Mouse (Mus musculus) liver, embryonic 14.5 days (tissue): ENCODE data around the gene Stau1. TPM values are rescaled to one million over a fixed set of nuclear protein-coding genes. Genes with fewer than 3 reads are reported as not detected.

Experiments used
- ATAC-seq: fragments of 200-750 bp; cut with Nextera tagmentation; 2 replicates; pipeline ENCODE4 v1.8.0; 2017; ENCODE audit warnings: moderate number of reproducible peaks, mild to moderate bottlenecking, moderate library complexity; ENCODE audit not compliant: insufficient read depth
- DNase-seq, 3 experiments: peaks; one replicate each; pipeline ENCODE4 v3.0.0-alpha.2; 2012 to 2013; ENCODE audit warnings: low read depth in 3 of 3, low spot score in 3 of 3
- H3K27ac ChIP-seq: fragments of 300-500 bp; sonication (generic); 2 replicates; pipeline ENCODE4 v1.5.1; 2014; ENCODE audit warnings: moderate library complexity, mild to moderate bottlenecking, control low read depth, inconsistent platforms
- H3K27me3 ChIP-seq: fragments of 300-500 bp; sonication (generic); 2 replicates; pipeline ENCODE4 v1.6.1; 2014; ENCODE audit warnings: mild to moderate bottlenecking, low read length, moderate library complexity; ENCODE audit not compliant: control insufficient read depth, insufficient read depth
- H3K36me3 ChIP-seq: fragments of 300-500 bp; sonication (generic); replicated peaks from 2 replicates; pipeline ENCODE4 v1.6.1; 2014; ENCODE audit warnings: low read depth; ENCODE audit not compliant: control insufficient read depth, insufficient read depth
- H3K4me1 ChIP-seq, 2 experiments: fragments of 200-500 bp in 1 of 2; fragments of 300-500 bp in 1 of 2; sonication (generic) in 1 of 2; replicated peaks; 2 replicates each; pipeline ENCODE4 v1.6.1; 2012 to 2014; ENCODE audit warnings: antibody characterized with exemption in 1 of 2, inconsistent platforms in 1 of 2, low read length in 1 of 2; ENCODE audit not compliant: control insufficient read depth in 2 of 2, insufficient read depth in 2 of 2
- H3K4me2 ChIP-seq: fragments of 300-500 bp; sonication (generic); 2 replicates; pipeline ENCODE4 v1.6.1; 2014; ENCODE audit warnings: low read depth, mild to moderate bottlenecking, control low read depth, moderate library complexity
- H3K4me3 ChIP-seq, 2 experiments: fragments of 200-500 bp in 1 of 2; fragments of 300-500 bp in 1 of 2; sonication (generic) in 1 of 2; 2 replicates each; pipeline ENCODE4 v1.5.1; 2012 to 2014; ENCODE audit warnings: low read depth in 2 of 2, low read length in 2 of 2, mild to moderate bottlenecking in 2 of 2, control low read depth in 1 of 2, inconsistent platforms in 1 of 2, moderate library complexity in 1 of 2; ENCODE audit not compliant: insufficient read depth in 1 of 2
- H3K9ac ChIP-seq: fragments of 300-500 bp; sonication (generic); replicated peaks from 2 replicates; pipeline ENCODE4 v1.6.1; 2014; ENCODE audit warnings: mild to moderate bottlenecking, control low read depth, moderate library complexity
- H3K9me3 ChIP-seq: fragments of 300-500 bp; sonication (generic); 2 replicates; pipeline ENCODE4 v1.6.1; 2016; ENCODE audit warnings: low read length, mixed read lengths; ENCODE audit not compliant: control insufficient read depth
- CTCF ChIP-seq: IDR thresholded peaks from 2 replicates; pipeline ENCODE4 v1.5.1; 2016; ENCODE audit warnings: antibody characterized with exemption, low read depth, control low read depth
- EP300 ChIP-seq: IDR thresholded peaks from 2 replicates; pipeline ENCODE4 v1.6.1; 2016; ENCODE audit warnings: antibody characterized with exemption, low read depth
- WGBS: fragments of 180-500 bp; shearing (Covaris S2); extraction: QIAGEN DNeasy Blood & Tissue Kit; methylation state at CpG from one replicate; pipeline ENCODE4 v1.1.7; 2014; ENCODE audit not compliant: insufficient replicate concordance; 5-methylcytosine and 5-hydroxymethylcytosine counted together
- polyA plus RNA-seq, 2 experiments: library from polyadenylated mRNA; depleted of rRNA in 1 of 2; stranded (reverse) in 1 of 2; unstranded in 1 of 2; fragments of >200 nt; fragmentation: Nextera tagmentation in 1 of 2; extraction: Ambion mirVana in 1 of 2; gene quantifications; 2 replicates each; pipeline versions ENCODE4 v1.2.1 to v1.2.3; 2012 to 2014

The Stau1 gene
- polyA plus RNA-seq, 2 experiments: 11.4 to 15.6 TPM

- no peaks in the 10 kb centered on the region for H3K36me3 ChIP-seq
- peaks cover 0 to 13% of the 10 kb centered on the region in 2 experiments; a peak in 2 of 4 replicates for H3K4me1 ChIP-seq
- H3K4me3 ChIP-seq: no peak overlapping the region
- no peak for ATAC-seq
- no peak overlapping the region for H3K4me2 ChIP-seq
- no peak for DNase-seq
- no peak overlapping the region for H3K9ac ChIP-seq
- no peaks in the 10 kb centered on the region for H3K27me3 ChIP-seq
- no peaks in the 10 kb centered on the region for H3K9me3 ChIP-seq
- no peak for TF ChIP-seq EP300
- TF ChIP-seq CTCF: no peak
- H3K27ac ChIP-seq: no peak overlapping the region
- 66% methylated on average over 2 of the region's 2 CpGs for WGBS
Measured at GRCm38 (mm10) chr2:167006355-167006754, 10.3 kb upstream of the Stau1 start.

GRCm38 (mm10) chr2:167004099-167004854, 8.2 kb upstream of the Stau1 start:
- ATAC-seq (peak; percentile 25; the same call in 1 of the 2 replicates), DNase-seq (peak; percentile 48 to 64 (median 60))
- Histone ChIP-seq H3K4me3 (no peak overlapping the region), H3K36me3 (no peaks in the 10 kb centered on the region), H3K9ac (no peak overlapping the region; the same call in 1 of the 2 replicates), H3K9me3 (no peaks in the 10 kb centered on the region), H3K4me1 (peaks cover 0 to 5% of the 10 kb centered on the region in 2 experiments; a peak in 2 of 4 replicates), H3K27me3 (no peaks in the 10 kb centered on the region), H3K27ac (no peak overlapping the region), H3K4me2 (no peak overlapping the region)
- 39% methylated on average over 8 of the region's 8 CpGs for whole genome bisulfite sequencing
- TF ChIP-seq EP300: no peak
- peak; percentile 80 for TF ChIP-seq CTCF

- H3K9me3 ChIP-seq: no peaks in the 10 kb centered on the region
- no peak overlapping the region for H3K4me3 ChIP-seq
- no peak overlapping the region for H3K27ac ChIP-seq
- TF ChIP-seq CTCF: no peak
- no peak for TF ChIP-seq EP300
- no peak overlapping the region for H3K4me2 ChIP-seq
- no peaks in the 10 kb centered on the region for H3K36me3 ChIP-seq
- no peak overlapping the region for H3K9ac ChIP-seq
- no peaks in the 10 kb centered on the region for H3K27me3 ChIP-seq
- ATAC-seq: no peak
- DNase-seq: no peak
- peaks cover 0 to 3% of the 10 kb centered on the region in 2 experiments; a peak in 2 of 4 replicates for H3K4me1 ChIP-seq
- WGBS: 61% methylated on average over 9 of the region's 9 CpGs
Measured at GRCm38 (mm10) chr2:167001486-167001885, 5.4 kb upstream of the Stau1 start.

- TF ChIP-seq EP300 (no peak), CTCF (no peak)
- ATAC-seq (peak; percentile 20), DNase-seq (no peak)
- Histone ChIP-seq H3K4me1 (peaks cover 21 to 28% of the 10 kb centered on the region in 2 experiments), H3K36me3 (no peaks in the 10 kb centered on the region), H3K9ac (peak overlapping the region; percentile 50), H3K27me3 (no peaks in the 10 kb centered on the region), H3K4me2 (peak overlapping the region; percentile 97), H3K9me3 (no peaks in the 10 kb centered on the region), H3K4me3 (peak overlapping the region; percentile 50 to 93), H3K27ac (peak overlapping the region; percentile 29)
- 38% methylated on average over 8 of the region's 8 CpGs for WGBS
Measured at GRCm38 (mm10) chr2:166996533-166996894, 415 bp upstream of the Stau1 start.

- H3K9me3 ChIP-seq: no peaks in the 10 kb centered on the region
- no peaks in the 10 kb centered on the region for H3K36me3 ChIP-seq
- no peak for TF ChIP-seq EP300
- TF ChIP-seq CTCF: no peak
- H3K4me2 ChIP-seq: peak overlapping the region; percentile 97
- H3K4me3 ChIP-seq: peak overlapping the region; percentile 81 to 93
- peak overlapping the region; percentile 94 for H3K9ac ChIP-seq
- DNase-seq: peak in 1 of 3 experiments; percentile 52
- under 1% methylated on average over 28 of the region's 28 CpGs for WGBS
- H3K27ac ChIP-seq: peak overlapping the region; percentile 79
- peak; percentile 36; the same call in 1 of the 2 replicates for ATAC-seq
- H3K4me1 ChIP-seq: peaks cover 25 to 37% of the 10 kb centered on the region in 2 experiments
- H3K27me3 ChIP-seq: no peaks in the 10 kb centered on the region
Measured at GRCm38 (mm10) chr2:166995021-166995795, 891 bp downstream of the Stau1 start.
